Mouse (Mus musculus): Measurements from ENCODE around the gene Aurkb. TPM values are rescaled to one million over a fixed set of nuclear protein-coding genes. Genes with fewer than 3 reads are reported as not detected.
"Not testable (repeated sequence)": the region's sequence is repeated elsewhere in the genome, so short reads cannot be mapped to it uniquely, and the experiment has no call there.

Aurkb gene
- polyA plus RNA-seq, 1 experiment, result 20.3 TPM

GRCm38 (mm10) chr11:69010400-69011323 is 34.8 kb upstream of the Aurkb start:
- H3K9me3 ChIP-seq (ENCODE audit: control insufficient read depth, low read length), result no peaks in the 10 kb centered on the region
- TF ChIP-seq GATA1 (IDR thresholded peaks at IDR 0.05; ENCODE audit: low read length), result no peak
- TF ChIP-seq TAL1 (IDR thresholded peaks at IDR 0.05; ENCODE audit: low read length), result no peak
- peaks cover 82% of the 10 kb centered on the region for H3K4me1 ChIP-seq (ENCODE audit: control insufficient read depth)
- peaks cover 7% of the 10 kb centered on the region for H3K36me3 ChIP-seq (ENCODE audit: control insufficient read depth)
- no peaks in the 10 kb centered on the region for H3K27me3 ChIP-seq (ENCODE audit: control insufficient read depth)
- H3K4me3 ChIP-seq (replicated peaks), result peak overlapping the region; percentile 75

- not testable (repeated sequence) for H3K27me3 ChIP-seq (ENCODE audit: control insufficient read depth); H3K36me3 ChIP-seq (ENCODE audit: control insufficient read depth); H3K9me3 ChIP-seq (ENCODE audit: control insufficient read depth, low read length)
- Histone ChIP-seq H3K4me3 (replicated peaks) (peak overlapping the region; percentile 75), H3K4me1 (ENCODE audit: control insufficient read depth) (peaks cover 81% of the 10 kb centered on the region)
These were observed 34.0 kb upstream of the Aurkb start for GRCm38 (mm10) chr11:69011445-69011844.

GRCm38 (mm10) chr11:69012071-69012601 is 33.3 kb upstream of the Aurkb start:
- Histone ChIP-seq H3K27me3 (ENCODE audit: control insufficient read depth) (no peaks in the 10 kb centered on the region), H3K36me3 (ENCODE audit: control insufficient read depth) (no peaks in the 10 kb centered on the region), H3K4me1 (ENCODE audit: control insufficient read depth) (peaks cover 81% of the 10 kb centered on the region), H3K4me3 (replicated peaks) (peak overlapping the region; percentile 75), H3K9me3 (ENCODE audit: control insufficient read depth, low read length) (no peaks in the 10 kb centered on the region)
- peak; percentile 48; the same call in 2 of the 3 replicates for TF ChIP-seq TAL1 (IDR thresholded peaks at IDR 0.05; ENCODE audit: low read length)
- TF ChIP-seq GATA1 (IDR thresholded peaks at IDR 0.05; ENCODE audit: low read length), result peak; percentile 82

GRCm38 (mm10) chr11:69015644-69016441 is 29.6 kb upstream of the Aurkb start, which contains the start of gene Ctc1:
Gene Ctc1, plus strand, starts transcription at chr11:69015911.
- Histone ChIP-seq H3K36me3 (ENCODE audit: control insufficient read depth) (peaks cover 7% of the 10 kb centered on the region), H3K4me1 (ENCODE audit: control insufficient read depth) (peaks cover 67% of the 10 kb centered on the region), H3K9me3 (ENCODE audit: control insufficient read depth, low read length) (no peaks in the 10 kb centered on the region), H3K27me3 (ENCODE audit: control insufficient read depth) (no peaks in the 10 kb centered on the region), H3K4me3 (replicated peaks) (peak within 1 kb of the TSS; percentile 86)
- TF ChIP-seq TAL1 (IDR thresholded peaks at IDR 0.05; ENCODE audit: low read length), result no peak

- H3K36me3 ChIP-seq (ENCODE audit: control insufficient read depth), result peaks cover 15% of the 10 kb centered on the region
- TF ChIP-seq GATA1 (IDR thresholded peaks at IDR 0.05; ENCODE audit: low read length) (no peak), TAL1 (IDR thresholded peaks at IDR 0.05; ENCODE audit: low read length) (no peak)
These were observed 28.7 kb upstream of the Aurkb start for GRCm38 (mm10) chr11:69016755-69017154.

GRCm38 (mm10) chr11:69020691-69021090 is 24.8 kb upstream of the Aurkb start:
- Histone ChIP-seq H3K36me3 (ENCODE audit: control insufficient read depth) (peaks cover 55% of the 10 kb centered on the region), H3K27me3 (ENCODE audit: control insufficient read depth) (no peaks in the 10 kb centered on the region), H3K9me3 (ENCODE audit: control insufficient read depth, low read length) (no peaks in the 10 kb centered on the region), H3K4me1 (ENCODE audit: control insufficient read depth) (peaks cover 27% of the 10 kb centered on the region), H3K4me3 (replicated peaks) (no peak overlapping the region)
- TF ChIP-seq GATA1 (IDR thresholded peaks at IDR 0.05; ENCODE audit: low read length) (no peak), TAL1 (IDR thresholded peaks at IDR 0.05; ENCODE audit: low read length) (no peak)

More at GRCm38 (mm10) chr11:69016755-69017154, 28.7 kb upstream of the Aurkb start:
- Histone ChIP-seq H3K4me1 (ENCODE audit: control insufficient read depth) (peaks cover 59% of the 10 kb centered on the region), H3K27me3 (ENCODE audit: control insufficient read depth) (no peaks in the 10 kb centered on the region), H3K4me3 (replicated peaks) (peak overlapping the region; percentile 86), H3K9me3 (ENCODE audit: control insufficient read depth, low read length) (no peaks in the 10 kb centered on the region)

- Histone ChIP-seq H3K4me3 (replicated peaks) (no peak overlapping the region), H3K36me3 (ENCODE audit: control insufficient read depth) (peaks cover 100% of the 10 kb centered on the region), H3K27me3 (ENCODE audit: control insufficient read depth) (no peaks in the 10 kb centered on the region), H3K9me3 (ENCODE audit: control insufficient read depth, low read length) (no peaks in the 10 kb centered on the region), H3K4me1 (ENCODE audit: control insufficient read depth) (no peaks in the 10 kb centered on the region)
- TF ChIP-seq TAL1 (IDR thresholded peaks at IDR 0.05; ENCODE audit: low read length), result no peak
- TF ChIP-seq GATA1 (IDR thresholded peaks at IDR 0.05; ENCODE audit: low read length), result no peak
These were observed 18.9 kb upstream of the Aurkb start for GRCm38 (mm10) chr11:69026562-69026961.

- H3K4me1 ChIP-seq (ENCODE audit: control insufficient read depth), result no peaks in the 10 kb centered on the region
- H3K9me3 ChIP-seq (ENCODE audit: control insufficient read depth, low read length), result no peaks in the 10 kb centered on the region
- TF ChIP-seq TAL1 (IDR thresholded peaks at IDR 0.05; ENCODE audit: low read length) (no peak), GATA1 (IDR thresholded peaks at IDR 0.05; ENCODE audit: low read length) (no peak)
- no peak overlapping the region for H3K4me3 ChIP-seq (replicated peaks)
- H3K27me3 ChIP-seq (ENCODE audit: control insufficient read depth), result no peaks in the 10 kb centered on the region
- H3K36me3 ChIP-seq (ENCODE audit: control insufficient read depth), result peaks cover 98% of the 10 kb centered on the region
These were observed 16.6 kb upstream of the Aurkb start for GRCm38 (mm10) chr11:69028805-69029204.

GRCm38 (mm10) chr11:69033552-69033951 is 11.9 kb upstream of the Aurkb start:
- H3K9me3 ChIP-seq (ENCODE audit: control insufficient read depth, low read length), result no peaks in the 10 kb centered on the region
- H3K27me3 ChIP-seq (ENCODE audit: control insufficient read depth), result no peaks in the 10 kb centered on the region
- no peak for TF ChIP-seq GATA1 (IDR thresholded peaks at IDR 0.05; ENCODE audit: low read length)
- no peak for TF ChIP-seq TAL1 (IDR thresholded peaks at IDR 0.05; ENCODE audit: low read length)
- H3K4me3 ChIP-seq (replicated peaks), result no peak overlapping the region
- peaks cover 79% of the 10 kb centered on the region for H3K36me3 ChIP-seq (ENCODE audit: control insufficient read depth)
- H3K4me1 ChIP-seq (ENCODE audit: control insufficient read depth), result peaks cover 28% of the 10 kb centered on the region

All from erythroblast, embryonic 14.5 days (primary cell).